Comparison of ENCODE assay signal across 1 mouse cellular context in genomic region chr5:134193664-134194063, GRCm38 (mm10).
A peak's percentile ranks its signal among the peaks of the same experiment; 100 is the strongest.
TF ChIP-seq lines count a peak whose summit lies in the region.

No protein-coding gene starts in this region.

TF ChIP-seq in CH12.LX, 34 proteins besides CTCF, POLR2A, EP300 and RAD21 (continued from another document):
- TF ChIP-seq MAX (IDR thresholded peaks at IDR 0.05; ENCODE audit: low read length) (peak; percentile 77; the same call in 1 of the 2 replicates), SMC3 (IDR thresholded peaks at IDR 0.05; ENCODE audit: low read depth, low read length) (no peak), PAX5 (IDR thresholded peaks at IDR 0.05; ENCODE audit: low read length) (no peak), UBTF (IDR thresholded peaks at IDR 0.05; ENCODE audit: low read depth, low read length) (no peak), MXI1 (IDR thresholded peaks at IDR 0.05; ENCODE audit: low read depth, low read length) (no peak), ZKSCAN1 (IDR thresholded peaks at IDR 0.05; ENCODE audit: borderline replicate concordance, low read depth, low read length) (no peak)
TF ChIP-seq in CH12.LX: peak in this region for 3.
